Mouse (Mus musculus): ENCODE measurements around the gene Efs. TPM values are rescaled to one million over a fixed set of nuclear protein-coding genes. Genes with fewer than 3 reads are reported as not detected.

Gene Efs
- polyA plus RNA-seq (2021; fragmentation: Nextera tagmentation) = 2.9 and 3.2 TPM in 2 replicates
- long read RNA-seq, experiment 1, partial matches to known transcripts = 0 of 3 reads
- long read RNA-seq, experiment 1, other reads (novel, unspliced or antisense) = 1 of 3 reads
- long read RNA-seq, experiment 2, transcript Efs-201 (6 exons, 2,705 nt) = major isoform, 8 of 13 reads
- long read RNA-seq, experiment 2, partial matches to known transcripts = 1 of 13 reads
- long read RNA-seq, experiment 2, other reads (novel, unspliced or antisense) = 4 of 13 reads

DNA sequence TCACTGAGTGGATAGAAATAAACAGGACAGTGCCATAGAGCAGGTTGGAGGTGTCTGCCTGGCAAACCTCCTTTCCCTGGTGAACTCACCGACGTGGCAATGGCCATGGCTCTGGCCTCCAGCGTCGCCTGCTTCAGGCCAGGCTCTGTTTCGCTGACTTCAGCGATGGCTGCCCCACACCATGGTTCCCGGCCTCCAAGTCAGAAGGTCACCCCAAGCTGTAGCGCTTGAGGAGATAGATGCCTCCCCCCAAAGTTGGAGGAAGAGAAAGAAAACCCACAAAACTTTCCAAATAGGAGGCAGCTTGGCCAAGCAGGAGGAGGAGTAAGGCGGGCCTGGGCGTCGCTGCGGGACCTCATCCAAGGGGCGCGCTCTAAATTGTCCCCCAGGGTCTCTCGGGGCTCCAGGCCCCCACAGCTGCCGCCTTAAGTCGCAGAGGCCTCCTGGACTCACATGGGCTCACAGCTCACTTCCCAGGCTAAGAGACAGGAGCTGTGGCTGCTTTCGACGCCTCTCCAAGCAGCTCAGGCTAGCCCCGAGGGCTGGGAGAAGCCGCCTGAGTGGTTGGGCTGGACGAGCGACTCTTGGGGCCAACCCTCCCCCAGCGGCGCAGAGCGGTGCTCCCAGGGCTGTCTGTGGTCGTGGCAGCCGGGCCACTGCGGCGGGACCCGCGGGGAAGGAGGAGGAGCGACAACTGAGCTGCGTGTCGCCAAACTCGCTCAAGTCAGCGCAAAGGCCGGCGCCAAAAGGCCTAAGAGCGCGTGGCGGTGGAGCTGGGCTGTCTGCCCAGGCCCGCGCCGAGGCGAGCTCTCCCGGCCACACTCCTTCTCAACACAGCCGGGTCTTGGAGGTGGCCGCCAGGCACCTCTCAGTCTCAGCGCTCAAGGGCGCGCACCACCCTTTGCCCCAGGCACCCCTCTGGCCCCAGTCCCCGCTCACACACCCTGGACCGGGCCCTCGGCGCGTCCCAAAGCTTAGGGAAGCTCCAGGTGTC is at the start of gene Efs:
Gene Efs (minus strand): TSS at position 778 of the 994 bp plus-strand sequence.

DNA sequence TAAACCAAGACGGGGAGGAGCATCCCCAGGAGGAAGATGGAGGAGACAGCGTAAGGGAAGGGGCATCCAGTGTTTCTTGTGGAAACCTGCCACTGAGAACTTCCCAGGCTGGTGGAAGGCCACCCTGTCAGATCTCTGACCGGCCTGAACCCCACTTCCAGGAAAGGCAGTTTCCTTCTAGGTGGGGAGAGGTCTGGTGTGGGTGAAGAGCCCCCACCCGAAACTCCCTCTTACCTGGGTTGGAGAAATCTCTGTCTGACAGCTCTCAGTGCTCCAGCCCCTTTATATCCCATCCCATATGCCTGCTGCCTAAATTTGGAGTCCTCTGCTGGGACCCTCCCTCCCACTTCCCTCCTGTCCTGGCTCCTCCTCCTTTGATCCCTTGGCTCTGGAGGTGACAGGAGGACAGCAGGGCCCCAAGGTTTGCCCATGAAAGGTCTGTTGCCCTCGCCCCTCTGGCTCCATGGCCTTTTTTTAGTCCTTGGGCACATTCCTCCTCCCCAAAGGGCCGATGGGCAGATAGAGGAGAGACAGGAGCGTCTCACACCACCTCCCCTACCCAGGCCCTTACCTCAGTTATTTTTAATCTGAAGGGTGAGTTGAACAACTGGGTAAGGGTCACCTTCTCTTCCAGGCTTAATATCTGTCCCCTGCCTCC is 40.5 kb upstream of the Efs start, which contains the start of gene Myh6:
Gene Myh6 (minus strand): TSS at position 608 of the 658 bp plus-strand sequence.

GRCm38 (mm10) chr14:54935904-54936830 is 10.2 kb upstream of the Efs start, which contains the start of gene Cmtm5:
TSS of gene Cmtm5 (plus strand) at chr14:54936261.

GRCm38 (mm10) chr14:54932645-54933150 is 6.8 kb upstream of the Efs start, which contains the start of gene Il25:
TSS of gene Il25 (plus strand) at chr14:54932695.

DNA sequence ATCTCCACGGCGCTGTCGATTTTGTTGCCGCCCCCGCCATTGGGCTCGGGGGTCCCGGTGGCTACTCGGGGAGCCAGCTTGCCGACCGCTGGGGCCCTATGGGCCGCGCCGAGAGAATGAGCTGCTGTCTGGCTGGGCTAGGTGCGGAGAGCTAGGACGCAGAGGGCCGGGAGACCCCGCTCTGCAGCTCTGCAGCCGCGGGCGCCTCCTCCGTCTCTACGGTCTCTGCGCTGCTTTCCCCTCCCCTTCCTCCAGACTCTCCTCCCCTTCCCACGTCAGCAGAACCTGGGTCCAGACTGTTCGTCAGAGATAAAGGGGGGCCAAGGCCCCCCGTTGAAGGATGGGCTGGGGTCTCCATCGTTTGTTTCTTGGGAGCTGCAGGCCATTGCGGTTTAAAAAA is 13.0 kb downstream of the Efs start, which contains the start of gene Slc22a17:
Gene Slc22a17 (minus strand): TSS at position 247 of the 400 bp plus-strand sequence.

DNA sequence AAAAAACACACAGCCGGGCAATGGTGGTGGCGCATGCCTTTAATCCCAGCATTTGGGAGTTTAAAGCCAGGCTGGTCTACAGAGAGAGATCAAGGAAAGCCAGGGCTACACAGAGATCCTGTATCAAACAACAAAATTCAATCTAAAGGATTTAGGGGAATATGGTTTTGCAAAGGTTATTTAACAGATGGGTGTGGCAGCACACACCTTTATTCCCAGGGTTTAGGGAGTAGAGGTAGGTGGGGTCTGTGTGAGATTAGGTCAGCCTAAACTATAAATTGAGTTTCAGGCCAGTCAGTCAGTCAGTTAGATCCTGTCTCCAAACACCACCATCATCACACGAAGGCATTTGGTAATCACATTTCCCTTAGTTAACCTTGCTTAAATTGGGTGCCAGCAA is 33.7 kb downstream of the Efs start, which contains the start of gene Pabpn1:
Gene Pabpn1 (plus strand): TSS at position 301 of the 400 bp plus-strand sequence.

DNA sequence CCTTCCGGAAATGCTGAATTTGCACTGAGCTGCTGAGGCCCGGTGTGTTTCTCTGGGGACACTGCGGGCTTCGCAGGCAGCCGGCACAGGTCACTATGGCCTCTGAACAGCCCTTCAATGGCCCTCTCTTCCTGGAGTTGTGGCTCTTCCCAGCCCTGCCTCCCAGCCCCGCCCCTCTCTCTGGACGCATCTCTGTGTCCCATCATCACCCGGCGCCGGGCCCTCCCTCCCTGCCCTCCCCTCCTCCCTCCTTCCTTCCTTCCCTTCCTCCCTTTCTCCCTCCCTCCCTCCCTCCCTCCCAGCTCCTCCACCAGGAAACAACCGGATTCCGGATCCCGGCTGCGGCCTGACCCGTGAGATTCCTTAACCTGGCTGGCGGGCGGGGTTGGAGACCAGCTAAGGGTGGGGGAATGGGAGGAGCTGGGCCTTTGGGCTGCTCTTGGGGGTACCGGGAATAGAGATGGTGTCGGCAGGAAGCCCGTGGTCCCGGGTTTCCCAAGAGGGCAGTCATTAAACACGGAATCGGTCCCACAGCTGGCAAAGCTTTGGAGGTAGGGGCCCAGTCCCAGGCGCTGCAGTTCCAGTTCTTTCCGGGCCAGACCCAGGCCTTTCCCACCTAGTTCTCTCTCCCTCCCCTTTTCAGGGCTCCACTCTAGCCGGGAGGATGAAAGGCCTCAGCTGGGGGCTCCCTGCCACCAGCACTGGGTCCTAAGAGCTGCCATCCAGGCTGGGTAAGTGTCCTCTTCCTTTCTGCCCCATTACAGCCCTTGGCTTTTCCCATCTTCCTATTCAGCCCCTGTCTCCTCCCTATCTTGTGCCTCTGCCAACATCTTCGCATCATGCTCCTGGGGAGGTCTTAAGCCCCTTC is 42.5 kb downstream of the Efs start, which contains the start of the genes Bcl2l2 and Gm20521:
Gene Bcl2l2 (plus strand): TSS at position 224 of the 868 bp plus-strand sequence.
Gene Gm20521 (plus strand): TSS at position 288 of the 868 bp plus-strand sequence.

DNA sequence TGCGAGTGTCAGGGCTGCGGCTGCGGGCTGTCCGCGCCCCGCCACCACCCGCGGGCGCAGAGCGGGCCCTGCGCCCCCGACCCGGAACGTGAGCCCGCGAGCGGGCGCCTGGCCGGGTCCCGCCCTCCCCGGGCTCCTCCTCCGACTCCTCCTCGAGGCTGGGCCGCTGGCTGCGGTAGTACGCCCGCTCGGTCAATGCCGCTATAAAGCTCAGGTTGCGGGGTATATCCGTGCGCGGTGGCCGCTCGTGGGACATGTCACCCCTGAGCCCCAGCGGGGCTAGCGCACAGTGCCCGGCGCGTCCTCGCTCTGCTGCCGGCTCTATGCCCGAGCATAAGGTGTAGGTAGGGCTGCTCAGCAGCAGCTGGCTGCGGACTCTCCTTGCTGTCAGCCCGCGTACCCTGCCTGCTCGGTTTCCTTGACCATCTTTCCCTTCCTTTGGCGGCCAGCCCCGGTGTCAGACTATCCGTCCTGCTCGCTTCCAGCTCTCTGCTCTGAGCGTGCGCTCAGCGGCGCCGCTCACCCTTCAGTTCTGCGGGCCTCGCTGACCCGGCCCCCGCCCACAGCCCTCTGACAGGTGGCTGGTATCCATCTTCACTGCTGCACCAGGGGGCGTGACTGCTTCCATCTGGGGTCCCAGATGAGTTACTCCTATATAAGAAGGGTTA is 48.7 kb downstream of the Efs start, which contains the start of gene Ppp1r3e:
Gene Ppp1r3e (minus strand): TSS at position 503 of the 668 bp plus-strand sequence.

GRCm38 (mm10) chr14:54870861-54871260 is 55.1 kb downstream of the Efs start, which contains the start of gene Homez:
TSS of gene Homez (minus strand) at chr14:54870961.

Small RNA genes within 50 kb of the gene (microRNA-seq; reads per million reads assigned to microRNA genes)
- gene Mir208a (not detected), gene Mir208b (not detected)

Other genes with a start within 250 kb of the Efs start
- 45.3 and 57.3 TPM in 2 replicates for gene 1700123O20Rik, start 239.9 kb downstream of the Efs start, polyA plus RNA-seq (2021; fragmentation: Nextera tagmentation)
- gene Acin1, start 239.2 kb downstream of the Efs start, polyA plus RNA-seq (2021; fragmentation: Nextera tagmentation) = 33.5 and 35.4 TPM in 2 replicates
- gene Gm29776, start 227.3 kb downstream of the Efs start, polyA plus RNA-seq (2021; fragmentation: Nextera tagmentation) = 0.05 TPM in 1 of 2 replicates, not detected in the other
- not detected in 2 replicates for gene Cebpe, start 214.0 kb downstream of the Efs start, polyA plus RNA-seq (2021; fragmentation: Nextera tagmentation)
- gene Slc7a8, start 144.2 kb downstream of the Efs start, polyA plus RNA-seq (2021; fragmentation: Nextera tagmentation) = 24.6 and 27.1 TPM in 2 replicates
- not detected in 2 replicates for gene Rnf212b, start 112.0 kb downstream of the Efs start, polyA plus RNA-seq (2021; fragmentation: Nextera tagmentation)
- gene Homez, start 55.2 kb downstream of the Efs start, polyA plus RNA-seq (2021; fragmentation: Nextera tagmentation) = 7.2 and 7.3 TPM in 2 replicates
- gene Ppp1r3e, start 48.6 kb downstream of the Efs start, polyA plus RNA-seq (2021; fragmentation: Nextera tagmentation) = 5.0 and 6.8 TPM in 2 replicates
- gene Bcl2l2, start 42.7 kb downstream of the Efs start, polyA plus RNA-seq (2021; fragmentation: Nextera tagmentation) = 5.8 TPM in 2 replicates
- gene Gm20521, start 42.7 kb downstream of the Efs start, polyA plus RNA-seq (2021; fragmentation: Nextera tagmentation) = not detected in 2 replicates
- 15.8 and 16.7 TPM in 2 replicates for gene Pabpn1, start 33.6 kb downstream of the Efs start, polyA plus RNA-seq (2021; fragmentation: Nextera tagmentation)
- 142 and 162 TPM in 2 replicates for gene Slc22a17, start 13.0 kb downstream of the Efs start, polyA plus RNA-seq (2021; fragmentation: Nextera tagmentation)
- 0.35 and 0.73 TPM in 2 replicates for gene Il25, start 6.6 kb upstream of the Efs start, polyA plus RNA-seq (2021; fragmentation: Nextera tagmentation)
- gene Cmtm5, start 10.1 kb upstream of the Efs start, polyA plus RNA-seq (2021; fragmentation: Nextera tagmentation) = 137 and 147 TPM in 2 replicates
- 1.9 and 4.0 TPM in 2 replicates for gene Myh6, start 40.8 kb upstream of the Efs start, polyA plus RNA-seq (2021; fragmentation: Nextera tagmentation)
- gene Gm17428, start 50.8 kb upstream of the Efs start, polyA plus RNA-seq (2021; fragmentation: Nextera tagmentation) = not detected in 2 replicates
- gene Myh7, start 68.5 kb upstream of the Efs start, polyA plus RNA-seq (2021; fragmentation: Nextera tagmentation) = 26.7 and 28.7 TPM in 2 replicates
- 68.5 and 69.0 TPM in 2 replicates for gene Ngdn, start 89.3 kb upstream of the Efs start, polyA plus RNA-seq (2021; fragmentation: Nextera tagmentation)
- gene Zfhx2, start 166.2 kb upstream of the Efs start, polyA plus RNA-seq (2021; fragmentation: Nextera tagmentation) = 4.2 and 4.6 TPM in 2 replicates
- gene Thtpa, start 168.7 kb upstream of the Efs start, polyA plus RNA-seq (2021; fragmentation: Nextera tagmentation) = 14.7 and 14.9 TPM in 2 replicates
- 0.68 and 0.72 TPM in 2 replicates for gene Ap1g2, start 180.5 kb upstream of the Efs start, polyA plus RNA-seq (2021; fragmentation: Nextera tagmentation)
- gene Jph4, start 190.8 kb upstream of the Efs start, polyA plus RNA-seq (2021; fragmentation: Nextera tagmentation) = 35.2 and 35.4 TPM in 2 replicates

Measured in layer of hippocampus, adult 6 months (tissue).